Mouse (Mus musculus): ENCODE results near the gene Fabp3. TPM values are rescaled to one million over a fixed set of nuclear protein-coding genes. Genes with fewer than 3 reads are reported as not detected.
A peak's percentile ranks its signal among the peaks of the same experiment; 100 is the strongest.

Gene Fabp3
- total and polyA plus RNA-seq, 2 experiments from 2014 or later, result 143 to 394 TPM

GRCm38 (mm10) chr4:130323165-130323564 is 14.8 kb downstream of the Fabp3 start:
- no peaks in the 10 kb centered on the region for H3K9me3 ChIP-seq (ENCODE audit: low read length)
- H3K27me3 ChIP-seq (ENCODE audit: insufficient read depth, low read length), result no peaks in the 10 kb centered on the region
- peaks cover 40% of the 10 kb centered on the region for H3K36me3 ChIP-seq (ENCODE audit: insufficient read depth, low read length)
- no peak overlapping the region for H3K9ac ChIP-seq (replicated peaks; ENCODE audit: low read length, poor library complexity, severe bottlenecking)
- no peak for ATAC-seq (ENCODE audit: low FRiP score)
- WGBS, result 85% methylated on average over 1 of the region's 1 CpGs
- H3K4me1 ChIP-seq (ENCODE audit: insufficient read depth, low read length), result no peaks in the 10 kb centered on the region; the same call in 1 of the 2 replicates
- no peak overlapping the region for H3K4me2 ChIP-seq (ENCODE audit: low read depth, low read length, poor library complexity, severe bottlenecking)
- DNase-seq (ENCODE audit: low spot score), result no peak
- H3K27ac ChIP-seq (ENCODE audit: low read depth, low read length), result no peak overlapping the region
- H3K4me3 ChIP-seq (ENCODE audit: low read depth, low read length), result no peak overlapping the region
- no peak for TF ChIP-seq CTCF (IDR thresholded peaks at IDR 0.05)

- no peaks in the 10 kb centered on the region for H3K9me3 ChIP-seq (ENCODE audit: low read length)
- no peaks in the 10 kb centered on the region; the same call in 1 of the 2 replicates for H3K4me1 ChIP-seq (ENCODE audit: insufficient read depth, low read length)
- no peak overlapping the region for H3K4me3 ChIP-seq (ENCODE audit: low read depth, low read length)
- WGBS, result 75% methylated on average over 5 of the region's 5 CpGs
- no peak overlapping the region for H3K27ac ChIP-seq (ENCODE audit: low read depth, low read length)
- no peak for DNase-seq (ENCODE audit: low spot score)
- no peak overlapping the region for H3K9ac ChIP-seq (replicated peaks; ENCODE audit: low read length, poor library complexity, severe bottlenecking)
- H3K36me3 ChIP-seq (ENCODE audit: insufficient read depth, low read length), result peaks cover 36% of the 10 kb centered on the region
- ATAC-seq (ENCODE audit: low FRiP score), result no peak
- H3K4me2 ChIP-seq (ENCODE audit: low read depth, low read length, poor library complexity, severe bottlenecking), result no peak overlapping the region
- H3K27me3 ChIP-seq (ENCODE audit: insufficient read depth, low read length), result no peaks in the 10 kb centered on the region
- TF ChIP-seq CTCF (IDR thresholded peaks at IDR 0.05), result no peak
These were observed 15.2 kb downstream of the Fabp3 start for GRCm38 (mm10) chr4:130323607-130324006.

- DNase-seq (ENCODE audit: low spot score) (no peak), ATAC-seq (ENCODE audit: low FRiP score) (no peak)
- no peaks in the 10 kb centered on the region for H3K27me3 ChIP-seq (ENCODE audit: insufficient read depth, low read length)
- no peaks in the 10 kb centered on the region for H3K9me3 ChIP-seq (ENCODE audit: low read length)
- H3K27ac ChIP-seq (ENCODE audit: low read depth, low read length), result no peak overlapping the region
- H3K4me1 ChIP-seq (ENCODE audit: insufficient read depth, low read length), result no peaks in the 10 kb centered on the region; the same call in 1 of the 2 replicates
- peak; percentile 30 for TF ChIP-seq CTCF (IDR thresholded peaks at IDR 0.05)
- H3K4me3 ChIP-seq (ENCODE audit: low read depth, low read length), result no peak overlapping the region
- no peak overlapping the region for H3K9ac ChIP-seq (replicated peaks; ENCODE audit: low read length, poor library complexity, severe bottlenecking)
- H3K4me2 ChIP-seq (ENCODE audit: low read depth, low read length, poor library complexity, severe bottlenecking), result no peak overlapping the region
- 96% methylated on average over 2 of the region's 2 CpGs for WGBS
- H3K36me3 ChIP-seq (ENCODE audit: insufficient read depth, low read length), result peaks cover 39% of the 10 kb centered on the region
These were observed 17.1 kb downstream of the Fabp3 start for GRCm38 (mm10) chr4:130325446-130325845.

GRCm38 (mm10) chr4:130327366-130327765 is 19.0 kb downstream of the Fabp3 start:
- WGBS, result 81% methylated on average over 9 of the region's 9 CpGs
- DNase-seq (ENCODE audit: low spot score) (no peak), ATAC-seq (ENCODE audit: low FRiP score) (no peak)
- no peaks in the 10 kb centered on the region for H3K9me3 ChIP-seq (ENCODE audit: low read length)
- H3K9ac ChIP-seq (replicated peaks; ENCODE audit: low read length, poor library complexity, severe bottlenecking), result no peak overlapping the region
- no peak overlapping the region for H3K27ac ChIP-seq (ENCODE audit: low read depth, low read length)
- TF ChIP-seq CTCF (IDR thresholded peaks at IDR 0.05), result no peak
- no peaks in the 10 kb centered on the region; the same call in 1 of the 2 replicates for H3K4me1 ChIP-seq (ENCODE audit: insufficient read depth, low read length)
- no peak overlapping the region for H3K4me2 ChIP-seq (ENCODE audit: low read depth, low read length, poor library complexity, severe bottlenecking)
- H3K36me3 ChIP-seq (ENCODE audit: insufficient read depth, low read length), result peaks cover 30% of the 10 kb centered on the region
- H3K4me3 ChIP-seq (ENCODE audit: low read depth, low read length), result no peak overlapping the region
- no peaks in the 10 kb centered on the region for H3K27me3 ChIP-seq (ENCODE audit: insufficient read depth, low read length)

GRCm38 (mm10) chr4:130335867-130336266 is 27.5 kb downstream of the Fabp3 start:
- 91% methylated on average over 5 of the region's 5 CpGs for WGBS

GRCm38 (mm10) chr4:130341691-130342090 is 33.3 kb downstream of the Fabp3 start:
- WGBS, result 22% methylated on average over 4 of the region's 4 CpGs

More at GRCm38 (mm10) chr4:130335867-130336266, 27.5 kb downstream of the Fabp3 start:
- ATAC-seq (ENCODE audit: low FRiP score) (no peak), DNase-seq (ENCODE audit: low spot score) (no peak)
- Histone ChIP-seq H3K36me3 (ENCODE audit: insufficient read depth, low read length) (peaks cover 42% of the 10 kb centered on the region), H3K4me1 (ENCODE audit: insufficient read depth, low read length) (no peaks in the 10 kb centered on the region), H3K9ac (replicated peaks; ENCODE audit: low read length, poor library complexity, severe bottlenecking) (no peak overlapping the region), H3K4me2 (ENCODE audit: low read depth, low read length, poor library complexity, severe bottlenecking) (no peak overlapping the region), H3K27me3 (ENCODE audit: insufficient read depth, low read length) (no peaks in the 10 kb centered on the region), H3K4me3 (ENCODE audit: low read depth, low read length) (no peak overlapping the region), H3K9me3 (ENCODE audit: low read length) (no peaks in the 10 kb centered on the region), H3K27ac (ENCODE audit: low read depth, low read length) (no peak overlapping the region)
- TF ChIP-seq CTCF (IDR thresholded peaks at IDR 0.05), result no peak

More at GRCm38 (mm10) chr4:130341691-130342090, 33.3 kb downstream of the Fabp3 start:
- TF ChIP-seq CTCF (IDR thresholded peaks at IDR 0.05), result peak; percentile 91
- Histone ChIP-seq H3K4me3 (ENCODE audit: low read depth, low read length) (no peak overlapping the region), H3K4me1 (ENCODE audit: insufficient read depth, low read length) (no peaks in the 10 kb centered on the region), H3K36me3 (ENCODE audit: insufficient read depth, low read length) (peaks cover 28% of the 10 kb centered on the region), H3K9me3 (ENCODE audit: low read length) (no peaks in the 10 kb centered on the region), H3K4me2 (ENCODE audit: low read depth, low read length, poor library complexity, severe bottlenecking) (no peak overlapping the region), H3K9ac (replicated peaks; ENCODE audit: low read length, poor library complexity, severe bottlenecking) (no peak overlapping the region), H3K27me3 (ENCODE audit: insufficient read depth, low read length) (no peaks in the 10 kb centered on the region), H3K27ac (ENCODE audit: low read depth, low read length) (no peak overlapping the region)
- DNase-seq (ENCODE audit: low spot score) (peak; percentile 72), ATAC-seq (ENCODE audit: low FRiP score) (no peak; the same call in 1 of the 2 replicates)
